Comparison of ENCODE assay signal across 13 mouse cellular contexts in the genomic region with DNA sequence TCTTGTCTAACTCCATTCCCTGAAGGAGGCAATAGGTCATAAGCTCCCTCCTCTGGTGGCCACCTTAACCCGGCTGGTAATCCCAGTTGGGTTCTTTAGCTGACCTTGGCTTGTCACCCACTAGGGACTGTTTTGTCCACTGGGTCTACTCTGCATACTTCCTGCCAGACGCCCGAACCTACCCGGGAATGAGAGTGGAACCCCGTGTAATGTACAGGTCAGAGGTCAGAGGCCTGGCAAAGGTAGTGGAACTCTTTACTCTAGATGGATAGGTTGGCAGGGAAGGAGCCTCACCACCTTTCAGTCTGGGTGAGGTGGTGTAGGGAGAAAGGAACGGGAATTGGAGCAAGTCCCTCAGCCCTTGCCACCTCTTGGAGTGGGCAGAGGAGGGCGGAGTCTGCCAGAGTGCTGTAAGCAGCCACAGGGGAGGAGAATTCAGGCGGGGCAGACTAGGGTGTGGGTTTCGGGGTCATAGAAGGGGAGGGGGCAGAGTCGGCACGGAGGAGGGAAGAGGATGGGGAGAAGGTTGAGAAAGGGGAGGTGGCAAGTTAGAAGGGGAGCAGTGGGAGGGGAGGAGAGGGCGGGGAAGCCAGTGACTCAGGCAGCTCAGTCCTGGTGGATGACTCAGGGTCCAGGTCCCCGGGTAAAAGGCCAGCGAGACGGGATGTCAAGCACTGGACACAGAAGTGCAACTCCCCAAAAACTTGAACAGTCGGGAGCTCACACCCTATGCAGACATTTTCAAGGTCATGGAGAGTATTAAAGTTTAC. TPM values are rescaled to one million over a fixed set of nuclear protein-coding genes. Genes with fewer than 3 reads are reported as not detected.
DNase-seq lines count a peak whose midpoint lies in the region; ATAC-seq and TF ChIP-seq lines count a peak whose summit lies in the region.
"Had no signal": no experiment of that assay in that cellular context is flagged by ENCODE, and none has a peak within 500 bp of the region (broad histone marks: within the 10 kb centered on the region; RNA-seq: fewer than 3 reads in every experiment).

No protein-coding gene starts in this region.

- H3K9ac ChIP-seq in kidney, embryonic 14.5 days (ENCODE audit: low read depth, low read length): no peak overlapping the region
- H3K9ac ChIP-seq in stomach, postnatal 0 days (ENCODE audit: low read length): no peak overlapping the region

- DNase-seq in kidney, adult 11 months: no peak
- DNase-seq in testis, postnatal 10 days (ENCODE audit: low spot score): peak; percentile 40
- DNase-seq in testis, postnatal 14 days (ENCODE audit: low spot score): no peak
- DNase-seq in stomach, postnatal 0 days (ENCODE audit: low spot score): peak; percentile 65
- no peak for DNase-seq in gastrocnemius, postnatal 14 days
- DNase-seq in embryo, embryonic 10 days (ENCODE audit: low spot score): no peak
- DNase-seq: cerebellum, postnatal 36 days; heart, adult 18-20 months; heart, postnatal 14 days; right cerebral cortex, postnatal 4 days had no signal

- H3K4me3 ChIP-seq in kidney, embryonic 14.5 days (ENCODE audit: low read length): no peak overlapping the region
- peak overlapping the region; percentile 9; the same call in 1 of the 2 replicates for H3K4me3 ChIP-seq in brown adipose tissue, adult 24 weeks (ENCODE audit: insufficient read depth, low read depth, low read length)
- H3K4me3 ChIP-seq in stomach, postnatal 0 days (ENCODE audit: low read depth, low read length): no peak overlapping the region

- H3K36me3 ChIP-seq in kidney, embryonic 14.5 days (ENCODE audit: control insufficient read depth, insufficient read depth, low read length): peaks cover 38% of the 10 kb centered on the region
- peaks cover 4% of the 10 kb centered on the region; the same call in 1 of the 2 replicates for H3K36me3 ChIP-seq in stomach, postnatal 0 days (ENCODE audit: control insufficient read depth, insufficient read depth, low read length)

- H3K4me1 ChIP-seq in kidney, embryonic 14.5 days (ENCODE audit: control insufficient read depth, insufficient read depth, low read length): no peaks in the 10 kb centered on the region
- no peaks in the 10 kb centered on the region; the same call in 1 of the 2 replicates for H3K4me1 ChIP-seq in brown adipose tissue, adult 24 weeks (ENCODE audit: control insufficient read depth, insufficient read depth, insufficient read length, low read length)
- H3K4me1 ChIP-seq in stomach, postnatal 0 days (replicated peaks; ENCODE audit: control insufficient read depth, insufficient read depth): no peaks in the 10 kb centered on the region

- WGBS in kidney, embryonic 14.5 days: 60% methylated on average over 16 of the region's 16 CpGs
- 57% methylated on average over 16 of the region's 16 CpGs for WGBS in stomach, postnatal 0 days

- TF ChIP-seq CTCF in stomach, postnatal 0 days (IDR thresholded peaks at IDR 0.05; ENCODE audit: low read depth): no peak

- intact Hi-C loops in gastrocnemius, postnatal 14 days (cut with DNase I; ENCODE audit: low total_unique reads): no loop called here

- TF ChIP-seq EP300 in stomach, postnatal 0 days (optimal IDR thresholded peaks at IDR 0.05): no peak

- H3K9me3 ChIP-seq in kidney, embryonic 14.5 days (ENCODE audit: control insufficient read depth, low read length): no peaks in the 10 kb centered on the region
- no peaks in the 10 kb centered on the region for H3K9me3 ChIP-seq in stomach, postnatal 0 days (ENCODE audit: control insufficient read depth, low read length)

- 0 out of 2 replicates have a peak, but pooled peaks have one; percentile 28 for ATAC-seq in kidney, embryonic 14.5 days (ENCODE audit: low FRiP score, low TSS enrichment)
- ATAC-seq in stomach, postnatal 0 days (ENCODE audit: low FRiP score, low TSS enrichment): peak; percentile 86

- no peak overlapping the region for H3K4me2 ChIP-seq in kidney, embryonic 14.5 days (replicated peaks; ENCODE audit: low read depth, low read length)
- H3K4me2 ChIP-seq in stomach, postnatal 0 days (replicated peaks; ENCODE audit: low read depth): no peak overlapping the region

- H3K27me3 ChIP-seq in kidney, embryonic 14.5 days (ENCODE audit: control insufficient read depth, insufficient read depth, low read length): no peaks in the 10 kb centered on the region
- H3K27me3 ChIP-seq in stomach, postnatal 0 days (ENCODE audit: control insufficient read depth, insufficient read depth, low read length): no peaks in the 10 kb centered on the region
- H3K27me3 ChIP-seq: CH12.LX had no signal

- no peak overlapping the region for H3K27ac ChIP-seq in kidney, embryonic 14.5 days (ENCODE audit: low read depth, low read length)
- peak overlapping the region; percentile 93 for H3K27ac ChIP-seq in brown adipose tissue, adult 24 weeks (replicated peaks; ENCODE audit: low read depth, low read length)
- H3K27ac ChIP-seq in stomach, postnatal 0 days (replicated peaks): no peak overlapping the region

RNA-seq across cellular contexts. Expression of a gene that starts 27.1 kb away (rescaled TPM):
- 52.3 and 69.1 TPM in 2 replicates for polyA plus RNA-seq in kidney, embryonic 14.5 days (2014; fragmentation: Nextera tagmentation; extraction: Ambion mirVana)
- polyA plus RNA-seq in brown adipose tissue, adult 24 weeks (2012; ENCODE audit: insufficient read depth, insufficient read length, missing spikeins): 17.3 and 19.6 TPM in 2 replicates
- 21.6 and 22.7 TPM in 2 replicates for polyA plus RNA-seq in stomach, postnatal 0 days (2015; fragmentation: Nextera tagmentation; extraction: Ambion mirVana)
- 10 to 100 TPM in 1 of 2 experiments, 1 to 10 TPM in 1; 9.9 to 10.7 TPM for total RNA-seq in gastrocnemius, postnatal 14 days (2021)

Comparison
In these comparisons a context has a peak if more than half of its experiments do, and no peak if none do; other contexts are left out.
1. DNase-seq: peak in testis, postnatal 10 days (single experiment) and stomach, postnatal 0 days (single experiment); none in kidney, adult 11 months (single experiment), testis, postnatal 14 days (single experiment), gastrocnemius, postnatal 14 days (single experiment) and embryo, embryonic 10 days (single experiment).